Mouse (Mus musculus): ENCODE measurements around the gene Tuba1a. TPM values are rescaled to one million over a fixed set of nuclear protein-coding genes. Genes with fewer than 3 reads are reported as not detected.

The Tuba1a gene
- total RNA-seq, 2 experiments from 2014 or later: 817 to 827 TPM

DNA sequence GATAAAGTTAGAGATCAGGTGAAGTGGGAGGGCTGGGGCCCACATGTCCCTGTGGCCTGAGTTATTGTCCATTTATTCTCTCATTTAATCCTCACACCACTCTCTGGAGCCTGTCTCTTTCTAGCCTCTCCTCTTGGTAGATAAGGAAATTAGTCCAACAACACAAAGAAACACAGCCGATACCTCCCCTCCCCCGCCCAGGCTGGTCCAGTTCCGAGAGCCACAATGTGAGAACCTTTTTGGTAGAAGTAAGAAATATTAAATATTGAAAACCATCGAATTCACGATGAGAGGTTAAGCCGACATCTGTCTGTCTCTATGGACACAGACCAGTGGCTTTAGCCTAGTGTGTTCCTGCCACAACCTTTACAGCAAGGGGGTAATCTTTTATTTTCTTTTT is 31.2 kb upstream of the Tuba1a start:
- intact Hi-C loops (cut with DNase I): loop anchor here (2.0 kb wide), 1 partner anchor 32 kb away; the partner anchor contains the start of genes Gm49450 and Tuba1a
- peak overlapping the region; percentile 68 for H3K4me3 ChIP-seq
- peak overlapping the region; percentile 99 for H3K27ac ChIP-seq
- no peak for DNase-seq (ENCODE audit: extremely low spot score in 1 of 2, low spot score in 2 of 2)
- TF ChIP-seq CTCF (IDR thresholded peaks at IDR 0.05): no peak

DNA sequence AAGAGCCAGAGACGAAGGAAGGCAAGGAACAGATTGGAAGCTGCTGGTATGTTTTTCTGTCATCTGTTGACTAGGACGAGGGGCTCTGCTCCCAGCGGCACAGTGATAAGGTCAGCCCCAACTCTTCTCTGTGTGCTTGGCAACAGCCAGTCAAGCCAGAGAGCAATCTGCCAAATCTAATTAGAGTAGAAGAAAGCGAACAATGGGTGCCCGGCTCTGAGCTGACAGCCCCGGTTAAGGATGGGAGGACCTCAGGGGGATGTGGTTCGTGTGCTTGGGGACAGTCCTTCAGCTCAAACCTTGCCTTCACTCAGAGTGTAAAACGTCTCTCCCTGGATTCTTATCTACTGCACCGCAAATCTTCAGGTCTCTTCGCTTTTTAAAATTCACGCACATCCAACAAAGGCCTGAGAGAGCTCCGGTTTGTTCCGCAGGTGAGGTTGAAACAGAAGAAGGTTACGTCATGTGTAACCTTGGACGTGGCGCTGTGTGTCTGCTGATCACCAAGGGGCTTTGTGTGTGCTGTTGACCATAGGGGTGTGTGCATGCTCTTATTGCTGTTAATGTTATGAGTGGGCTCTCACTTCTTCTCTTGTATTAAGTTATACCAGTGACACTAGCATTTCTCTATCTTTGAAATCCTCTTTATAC is 30.1 kb upstream of the Tuba1a start:
- Histone ChIP-seq H3K27ac (peak overlapping the region; percentile 73), H3K4me3 (peak overlapping the region; percentile 33)
- DNase-seq (ENCODE audit: extremely low spot score in 1 of 2, low spot score in 2 of 2): no peak
- no peak for TF ChIP-seq CTCF (IDR thresholded peaks at IDR 0.05)
- intact Hi-C loops (cut with DNase I): loop anchor here (2.0 kb wide), 1 partner anchor 31 kb away; the partner anchor contains the start of genes Gm49450 and Tuba1a

DNA sequence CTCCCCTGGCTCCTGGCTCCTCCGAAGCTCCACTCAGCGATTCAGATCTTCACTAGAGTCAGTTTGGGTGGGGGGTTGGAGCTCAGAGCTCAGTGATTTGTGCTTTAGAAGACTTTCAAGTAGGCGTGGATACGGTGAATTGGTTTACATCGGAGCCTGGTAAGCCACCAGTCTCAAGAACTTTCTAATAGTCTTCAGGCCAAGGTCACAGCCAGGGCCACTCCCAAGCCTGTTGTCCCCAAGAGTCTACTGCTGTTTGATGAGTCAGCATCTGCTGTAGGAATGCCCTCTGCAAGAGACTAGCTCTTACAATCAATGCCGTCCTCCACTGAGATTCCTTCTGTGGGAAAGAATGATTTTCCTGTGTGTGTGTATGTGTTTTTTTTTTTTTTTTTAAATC is 28.6 kb upstream of the Tuba1a start:
- no peak overlapping the region for H3K27ac ChIP-seq
- no peak overlapping the region for H3K4me3 ChIP-seq
- intact Hi-C loops (cut with DNase I): no loop called here
- DNase-seq (ENCODE audit: extremely low spot score in 1 of 2, low spot score in 2 of 2): no peak
- no peak for TF ChIP-seq CTCF (IDR thresholded peaks at IDR 0.05)

DNA sequence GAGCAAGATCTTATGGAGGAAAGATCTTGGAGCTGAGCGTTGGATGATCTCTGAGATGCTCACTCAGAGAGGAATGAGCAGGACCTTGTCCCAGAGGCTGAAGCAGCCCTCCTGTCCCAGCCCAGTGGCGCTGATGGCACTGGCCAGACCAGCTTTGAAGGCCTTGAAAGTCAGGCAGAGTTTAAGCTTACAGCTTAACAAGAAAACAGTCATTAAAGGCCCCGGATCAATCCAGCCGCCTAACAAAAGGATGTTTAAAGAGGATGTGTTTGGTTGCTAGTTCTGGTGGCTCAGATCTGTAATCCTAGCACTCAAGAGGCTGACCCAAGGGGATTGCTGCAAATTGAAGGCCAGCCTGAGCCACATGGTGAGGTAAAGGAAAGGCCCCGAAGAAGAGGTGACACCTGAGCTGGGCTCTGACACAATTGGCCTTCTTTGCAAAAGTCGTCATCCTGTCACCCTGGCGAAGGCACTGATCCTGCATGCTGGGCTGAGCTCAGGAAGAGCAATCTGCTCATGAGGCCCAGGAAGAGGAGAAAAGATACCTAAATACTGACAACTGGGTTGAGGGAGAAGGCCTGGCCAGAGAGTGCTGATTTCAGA is 26.6 kb upstream of the Tuba1a start:
- no peak for DNase-seq (ENCODE audit: extremely low spot score in 1 of 2, low spot score in 2 of 2)
- Histone ChIP-seq H3K4me3 (no peak overlapping the region), H3K27ac (no peak overlapping the region)
- intact Hi-C loops (cut with DNase I): no loop called here
- TF ChIP-seq CTCF (IDR thresholded peaks at IDR 0.05): no peak

DNA sequence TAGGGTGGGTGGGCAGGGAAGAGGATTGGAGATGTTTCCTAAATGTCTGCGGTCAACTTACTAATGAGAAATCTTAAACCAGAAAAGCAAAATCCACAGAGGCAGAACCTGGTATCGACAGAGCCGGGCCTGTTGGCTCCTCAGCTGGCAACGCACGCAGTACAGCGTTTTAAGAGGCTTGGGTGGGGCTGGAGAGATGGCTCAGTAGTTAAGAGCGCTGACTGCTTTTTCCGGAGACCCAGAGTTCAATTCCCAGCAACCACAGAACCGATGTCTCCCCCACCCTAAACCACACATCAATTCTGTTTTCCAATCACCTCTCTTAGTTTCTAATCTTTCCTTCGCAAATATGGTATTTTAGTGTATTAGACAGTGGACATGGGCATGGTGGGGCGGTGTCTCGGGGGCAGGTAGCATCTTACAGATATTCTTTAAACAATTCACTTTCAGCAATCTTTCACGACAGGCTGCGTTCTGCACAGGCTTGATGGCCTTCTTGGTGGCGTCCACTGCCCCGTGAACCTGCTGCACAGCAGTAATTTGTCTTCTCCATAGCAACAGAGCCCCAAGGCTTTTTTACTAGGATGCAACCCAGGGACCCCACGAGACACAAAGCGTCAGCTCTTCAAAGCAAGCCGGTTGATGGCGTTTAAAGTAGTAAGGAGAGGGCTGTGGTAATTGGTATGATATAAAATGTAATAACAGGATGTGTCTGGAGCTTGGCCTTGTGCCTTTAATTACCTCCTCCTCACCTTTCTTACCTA is 25.1 kb upstream of the Tuba1a start:
- Histone ChIP-seq H3K27ac (peak overlapping the region; percentile 74), H3K4me3 (no peak overlapping the region)
- DNase-seq (ENCODE audit: extremely low spot score in 1 of 2, low spot score in 2 of 2): no peak
- intact Hi-C loops (cut with DNase I): no loop called here
- TF ChIP-seq CTCF (IDR thresholded peaks at IDR 0.05): no peak

DNA sequence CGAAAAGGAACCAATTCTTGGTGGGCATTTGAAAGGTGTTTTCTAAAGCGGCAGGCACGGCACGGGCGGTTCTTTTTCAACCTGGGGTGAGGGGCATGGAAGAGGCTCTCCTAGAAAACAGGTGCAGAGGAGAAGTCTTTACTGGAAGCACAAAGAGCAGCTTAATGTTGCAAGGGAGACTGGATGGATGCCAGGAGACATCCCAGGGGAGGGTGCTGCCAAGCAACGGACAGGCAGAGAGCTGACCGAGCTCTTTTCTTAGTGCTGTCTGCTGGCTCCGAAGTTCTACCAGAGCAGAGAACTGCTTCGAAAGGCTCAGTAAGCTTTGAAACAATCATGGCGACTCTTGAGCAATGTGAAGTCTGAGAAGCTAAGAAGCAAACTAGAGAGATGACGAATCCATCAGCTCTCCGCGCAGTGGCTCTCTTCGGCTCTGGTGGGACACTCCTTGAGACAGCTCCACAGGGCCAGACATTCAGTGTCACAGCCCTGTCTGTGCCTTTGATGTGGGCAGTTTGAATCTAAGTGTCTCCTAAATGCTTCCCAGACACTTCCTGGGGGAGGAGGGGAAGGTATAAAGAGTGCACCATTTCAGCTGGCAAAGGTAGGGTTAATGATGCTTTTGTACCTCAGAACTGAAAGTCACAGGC is 24.4 kb upstream of the Tuba1a start:
- Histone ChIP-seq H3K27ac (peak overlapping the region; percentile 74), H3K4me3 (no peak overlapping the region)
- peak in 1 of 2 experiments; percentile 56 for DNase-seq (ENCODE audit: extremely low spot score in 1 of 2, low spot score in 2 of 2)
- TF ChIP-seq CTCF (IDR thresholded peaks at IDR 0.05): no peak
- intact Hi-C loops (cut with DNase I): no loop called here

DNA sequence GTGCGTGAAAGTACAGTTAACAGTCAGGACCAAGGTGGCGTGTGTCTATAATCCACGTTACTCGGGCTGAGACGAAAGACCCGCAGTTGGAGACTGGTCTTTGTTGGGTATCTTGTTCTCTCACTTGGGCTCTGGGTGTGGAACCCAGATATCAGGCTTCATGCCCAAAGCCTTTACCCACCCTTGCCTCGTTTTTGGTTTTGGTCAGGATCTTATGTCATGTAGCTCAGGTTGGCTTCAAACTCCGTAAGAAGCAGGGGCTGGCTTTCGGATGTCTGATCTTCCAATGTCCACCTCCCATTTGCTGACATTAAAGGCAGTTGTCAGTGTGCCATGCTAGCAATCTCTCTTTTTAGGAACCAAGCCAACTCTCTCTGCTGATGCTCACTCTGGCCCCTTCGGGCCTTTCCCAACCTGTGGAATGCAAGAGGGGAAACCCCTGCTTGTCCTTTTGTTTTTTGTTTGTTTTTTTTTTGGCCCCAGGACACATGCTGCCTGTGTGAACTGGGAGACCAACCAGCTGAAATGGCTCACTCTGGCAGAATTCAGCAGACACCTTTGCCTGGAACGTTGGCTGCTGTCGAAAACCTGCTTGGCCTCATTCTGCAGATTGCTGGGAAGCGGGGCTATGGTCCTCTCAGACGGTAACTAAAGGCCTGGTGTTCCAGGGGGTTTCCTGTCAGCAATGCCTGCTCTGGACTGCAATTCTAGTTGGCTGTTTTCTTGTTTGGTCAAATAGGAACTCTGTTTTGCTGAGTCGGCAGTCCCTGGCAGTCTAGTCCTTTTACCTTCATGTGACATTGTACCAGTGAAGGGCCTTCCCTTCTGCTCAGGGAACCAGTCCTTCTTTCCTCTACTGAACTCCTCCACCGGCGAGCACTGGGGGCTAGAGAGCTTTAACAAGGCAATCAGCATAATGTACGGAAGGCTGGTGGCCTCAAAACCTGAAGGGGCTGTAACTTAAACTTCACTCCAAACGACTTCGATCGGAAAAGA is 23.6 kb upstream of the Tuba1a start:
- intact Hi-C loops (cut with DNase I): no loop called here
- Histone ChIP-seq H3K27ac (peak overlapping the region; percentile 74), H3K4me3 (no peak overlapping the region)
- no peak for DNase-seq (ENCODE audit: extremely low spot score in 1 of 2, low spot score in 2 of 2)
- TF ChIP-seq CTCF (IDR thresholded peaks at IDR 0.05): no peak

DNA sequence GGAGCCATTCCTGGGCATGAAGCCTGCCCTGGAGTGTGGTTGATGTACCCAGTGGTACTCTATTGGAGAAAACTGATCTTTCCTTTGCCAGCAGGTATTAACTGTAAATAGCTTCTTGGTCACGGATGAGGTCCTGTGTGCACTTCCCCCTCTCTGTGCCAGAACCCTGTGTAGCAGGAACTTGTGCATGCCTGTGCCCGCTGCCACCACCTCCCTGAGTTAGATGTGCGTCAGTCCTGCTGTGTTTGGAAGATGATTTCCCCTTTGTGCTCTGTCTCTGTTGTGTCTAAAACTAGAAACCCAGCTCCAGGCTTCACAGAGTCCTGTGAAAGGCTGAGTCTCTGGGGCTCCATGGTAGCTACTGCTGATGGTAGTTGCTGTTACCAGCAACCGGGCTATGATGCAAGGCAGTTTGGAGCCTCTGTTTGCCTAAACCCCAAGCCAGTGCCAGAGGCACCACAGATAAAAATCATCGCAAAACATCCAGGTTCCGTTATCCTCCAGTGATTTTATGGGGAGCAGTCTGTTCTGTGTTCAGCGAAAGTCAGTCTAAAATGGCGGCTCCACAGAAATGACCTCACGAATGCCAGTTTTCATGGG is 19.6 kb upstream of the Tuba1a start:
- DNase-seq (ENCODE audit: extremely low spot score in 1 of 2, low spot score in 2 of 2): no peak
- H3K27ac ChIP-seq: peak overlapping the region; percentile 72
- H3K4me3 ChIP-seq: no peak overlapping the region
- TF ChIP-seq CTCF (IDR thresholded peaks at IDR 0.05): no peak
- intact Hi-C loops (cut with DNase I): no loop called here

DNA sequence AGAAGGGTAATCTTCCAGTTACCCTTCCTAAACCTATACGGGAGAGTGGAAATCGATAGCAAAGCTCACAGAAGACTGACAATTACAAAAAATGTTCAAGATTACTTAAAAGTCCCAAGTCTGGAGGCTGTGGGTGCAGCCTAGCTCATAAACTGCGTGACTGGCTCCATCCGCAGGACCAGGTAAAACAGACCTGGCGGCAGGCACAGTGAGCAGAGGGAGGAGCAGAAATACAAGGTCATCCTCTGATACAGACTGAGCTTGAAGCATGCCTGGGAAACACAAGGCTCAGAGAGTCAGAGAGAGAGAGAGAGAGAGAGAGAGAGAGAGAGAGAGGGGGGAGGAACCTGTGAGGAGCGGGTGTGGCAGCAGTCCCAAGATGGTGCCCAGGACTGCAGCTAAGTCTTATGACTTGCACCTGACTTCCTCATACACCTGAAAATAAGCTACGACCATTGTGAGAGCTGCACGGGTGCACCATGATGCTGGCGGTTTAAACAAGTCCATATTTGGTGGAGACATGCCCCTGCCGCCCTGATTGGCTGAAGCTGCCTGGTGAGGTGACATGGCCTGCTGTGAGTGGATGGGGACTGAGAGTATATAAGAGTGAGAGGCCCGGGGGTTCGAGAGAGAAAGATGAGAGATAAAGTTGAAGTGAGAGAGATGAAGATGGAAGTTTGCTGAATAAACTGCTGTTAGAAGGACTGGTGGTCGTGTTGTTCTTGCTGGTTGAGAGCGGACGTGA is 18.2 kb upstream of the Tuba1a start:
- DNase-seq (ENCODE audit: extremely low spot score in 1 of 2, low spot score in 2 of 2): peak in 1 of 2 experiments; percentile 45
- intact Hi-C loops (cut with DNase I): loop anchor here (2.0 kb wide), 1 partner anchor 21 kb away; no protein-coding TSS in a partner anchor
- Histone ChIP-seq H3K4me3 (peak overlapping the region; percentile 39), H3K27ac (peak overlapping the region; percentile 95)

DNA sequence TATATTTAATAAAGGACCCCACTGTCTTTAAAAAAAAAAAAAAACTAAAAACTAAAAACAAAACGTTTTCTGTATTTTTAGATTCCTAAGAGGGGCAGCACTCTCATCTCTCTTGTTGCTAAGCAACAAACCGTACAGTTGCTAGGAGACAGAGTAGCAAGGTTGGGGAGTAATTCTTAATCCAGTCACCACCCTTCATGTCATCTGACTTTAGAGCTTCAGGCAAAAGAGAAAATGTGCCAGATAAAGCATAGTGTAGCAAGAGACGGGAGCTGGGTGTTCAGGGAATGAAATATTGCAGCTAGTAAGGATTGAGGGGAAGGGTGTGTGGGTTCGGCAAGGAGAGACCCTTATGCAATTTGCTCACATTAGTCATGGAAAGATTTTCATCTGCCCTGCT is 17.6 kb upstream of the Tuba1a start:
- intact Hi-C loops (cut with DNase I): loop anchor here (2.0 kb wide), 1 partner anchor 22 kb away; no protein-coding TSS in a partner anchor
- TF ChIP-seq CTCF (IDR thresholded peaks at IDR 0.05): no peak
- H3K27ac ChIP-seq: peak overlapping the region; percentile 95
- peak overlapping the region; percentile 39 for H3K4me3 ChIP-seq
- DNase-seq (ENCODE audit: extremely low spot score in 1 of 2, low spot score in 2 of 2): peak in 1 of 2 experiments; percentile 45

All from left cerebral cortex, adult 2 months (tissue).